Mouse (Mus musculus): Measurements from ENCODE around the gene Mrap2.

DNA sequence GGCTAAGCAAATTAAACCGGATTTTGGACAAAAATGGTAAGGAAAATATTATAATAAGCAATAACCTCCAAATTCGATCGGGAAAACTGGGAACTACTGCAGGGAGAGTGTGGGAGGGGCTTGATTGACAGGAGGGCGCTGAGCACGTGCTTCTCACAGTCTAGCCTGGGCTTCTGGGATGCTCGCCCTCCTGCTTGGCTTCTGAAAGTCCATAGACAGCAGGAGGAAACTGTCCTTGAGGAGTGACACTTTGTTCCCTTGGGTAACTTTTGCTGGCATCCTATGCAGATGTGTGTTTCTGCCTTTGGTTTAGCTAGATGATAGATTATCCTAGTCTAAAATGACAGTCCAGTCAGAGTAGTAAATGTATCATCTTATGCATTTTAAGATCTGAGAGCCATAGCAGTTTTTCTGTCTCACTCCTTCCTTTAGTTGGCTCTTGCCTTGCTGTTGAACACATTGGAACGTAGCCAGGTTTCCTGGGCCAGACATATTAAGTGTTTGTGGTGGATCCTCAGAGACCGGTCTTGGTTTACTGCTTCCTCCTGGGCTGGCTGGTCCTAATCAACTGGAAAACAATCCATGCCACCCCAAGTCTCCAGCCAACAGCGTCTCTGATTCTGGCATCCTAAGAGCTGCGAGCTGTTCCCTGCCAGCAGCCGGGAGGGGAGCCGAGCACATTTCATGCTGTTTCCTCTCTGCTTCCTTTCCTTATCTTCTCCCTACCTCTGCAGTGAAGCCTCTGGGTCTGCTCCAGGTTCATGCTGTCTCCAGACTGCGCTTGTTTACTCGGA, 8.1 kb upstream of the Mrap2 start:
- TF ChIP-seq CTCF (IDR thresholded peaks at IDR 0.05), result no peak
- no peak for TF ChIP-seq POLR2A (IDR thresholded peaks at IDR 0.05; ENCODE audit: insufficient read depth, low read depth, low read length)
- TF ChIP-seq EP300 (IDR thresholded peaks at IDR 0.05; ENCODE audit: insufficient read depth, low read depth, low read length), result no peak
